Mouse (Mus musculus) right cerebral cortex, postnatal 36 days (tissue): ENCODE data around the gene Axin2.

Experiments
- DNase-seq, 2 experiments: peaks; one replicate each; pipeline ENCODE4 v3.0.0; 2022; ENCODE audit warnings: low spot score in 2 of 2, mixed read lengths in 1 of 2

The Axin2 gene

DNA sequence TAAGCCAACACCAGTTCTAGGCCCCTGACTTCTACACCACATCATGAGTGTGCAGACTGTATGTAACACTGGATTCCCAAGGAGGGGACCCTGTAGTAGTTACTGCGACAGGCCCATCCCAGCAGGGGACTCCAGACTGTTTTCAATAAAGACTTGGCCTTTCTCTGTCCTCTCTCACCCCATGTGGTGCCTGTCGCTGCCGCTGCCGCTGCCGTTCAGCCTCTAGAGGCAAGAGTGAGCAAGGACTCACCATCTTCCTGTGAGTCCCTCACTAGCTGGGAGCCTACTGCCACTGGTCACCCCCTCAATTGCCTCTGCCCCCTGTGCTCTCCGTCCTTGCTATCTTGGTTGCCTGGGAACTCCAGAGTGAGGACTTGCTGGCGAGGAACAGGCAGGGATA, 8.6 kb downstream of the Axin2 start:
- no peak for DNase-seq

- DNase-seq: no peak
Measured at GRCm38 (mm10) chr11:108929176-108929575, 9.0 kb downstream of the Axin2 start.

- no peak for DNase-seq
Measured at GRCm38 (mm10) chr11:108929700-108930099, 9.6 kb downstream of the Axin2 start.

- no peak for DNase-seq
Measured at GRCm38 (mm10) chr11:108930612-108931011, 10.5 kb downstream of the Axin2 start.

GRCm38 (mm10) chr11:108933835-108934234, 13.7 kb downstream of the Axin2 start:
- DNase-seq: no peak

DNA sequence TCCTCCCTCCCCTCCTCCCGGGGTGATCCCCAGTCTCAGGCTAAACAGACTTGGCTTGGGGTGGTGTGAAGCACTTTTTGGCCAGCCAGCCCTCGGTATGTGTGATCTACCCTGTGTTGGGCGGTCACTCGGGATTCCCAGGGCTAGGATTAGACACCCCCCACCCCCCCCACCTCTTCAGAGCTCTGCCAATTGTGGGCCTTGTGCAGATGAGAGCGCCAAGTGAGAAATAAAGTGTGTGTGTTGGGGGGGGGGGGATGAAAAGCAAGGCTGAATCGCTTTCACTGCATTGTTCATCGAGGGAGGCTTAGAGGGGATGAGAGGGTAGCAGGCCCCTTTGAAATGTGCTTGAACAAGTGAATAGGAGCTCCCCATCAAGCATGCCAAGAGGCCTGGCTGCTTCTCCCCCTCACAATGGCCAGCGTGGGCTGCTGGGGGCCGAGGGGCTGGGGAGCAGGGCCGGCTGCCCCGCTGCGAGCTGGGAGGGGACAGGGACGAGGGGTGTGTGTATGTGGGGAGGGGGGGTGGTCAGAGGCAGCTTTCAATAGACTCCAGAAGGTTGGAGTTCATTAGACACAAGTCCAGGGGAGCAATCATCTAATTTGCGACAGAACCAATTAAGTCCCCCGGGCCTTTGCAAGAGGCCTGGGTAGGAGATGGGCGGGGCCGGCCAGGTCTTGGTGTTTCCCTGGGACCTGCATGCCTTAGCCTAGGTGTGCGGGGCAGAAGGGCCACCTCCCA, 15.1 kb downstream of the Axin2 start:
- no peak for DNase-seq

DNA sequence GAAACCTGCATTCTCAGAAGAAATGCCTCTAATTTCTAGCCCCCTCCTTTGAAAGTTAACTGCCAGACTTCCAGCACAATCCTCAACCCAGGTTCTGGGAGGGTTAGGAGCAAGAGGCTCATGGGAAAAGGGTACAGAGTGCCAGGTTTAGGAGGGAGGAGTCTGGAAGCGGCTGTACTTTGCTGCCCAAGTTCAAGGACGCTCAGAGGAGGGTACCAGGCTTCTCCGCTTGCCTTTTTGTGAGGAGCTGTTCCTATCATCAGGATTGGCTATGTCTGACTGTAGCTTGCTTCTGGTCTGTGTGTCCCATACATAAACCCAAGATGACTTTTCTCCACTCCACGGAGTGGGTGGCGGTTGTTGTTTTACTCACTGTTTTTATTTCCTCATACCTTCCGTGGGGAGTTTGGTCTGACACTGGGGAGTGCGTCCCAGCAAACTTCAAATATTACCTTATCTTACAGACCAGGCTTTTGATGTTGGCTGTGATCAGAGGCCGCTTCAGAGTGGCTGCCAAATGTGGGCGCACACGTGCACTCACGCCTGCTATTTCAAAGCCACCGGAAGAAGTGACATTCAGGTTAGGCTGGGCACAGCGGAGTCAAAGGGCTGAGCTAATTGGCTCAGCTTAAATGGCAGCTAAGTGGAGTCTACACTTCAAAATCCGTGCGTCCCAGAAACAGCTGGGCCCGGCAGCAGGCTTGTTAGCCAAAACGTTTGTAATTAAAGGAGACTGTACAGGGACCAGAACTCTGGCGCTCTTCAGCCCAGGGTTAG, 16.1 kb downstream of the Axin2 start:
- no peak for DNase-seq

GRCm38 (mm10) chr11:108940655-108941412, 20.7 kb downstream of the Axin2 start:
- no peak for DNase-seq

- DNase-seq: peak; percentile 76 to 86
Measured at GRCm38 (mm10) chr11:108941836-108942235, 21.7 kb downstream of the Axin2 start.

DNA sequence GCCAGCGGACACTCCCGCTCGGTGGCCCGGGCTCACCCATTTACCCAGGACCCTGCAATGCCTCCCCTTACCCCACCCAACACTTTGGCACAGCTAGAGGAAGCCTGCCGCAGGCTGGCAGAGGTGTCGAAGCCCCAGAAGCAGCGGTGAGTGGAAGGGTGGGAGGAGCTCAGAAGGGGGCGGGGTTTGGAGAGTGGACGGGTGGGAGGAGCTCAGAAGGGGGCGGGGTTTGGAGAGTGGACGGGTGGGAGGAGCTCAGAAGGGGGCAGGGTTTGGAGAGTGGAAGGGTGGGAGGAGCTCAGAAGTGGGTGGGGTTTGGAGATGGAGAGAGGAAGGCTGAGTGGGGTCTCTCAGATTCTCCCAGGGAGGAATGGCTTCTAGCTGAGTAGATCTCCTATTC, 23.6 kb downstream of the Axin2 start:
- no peak for DNase-seq

DNA sequence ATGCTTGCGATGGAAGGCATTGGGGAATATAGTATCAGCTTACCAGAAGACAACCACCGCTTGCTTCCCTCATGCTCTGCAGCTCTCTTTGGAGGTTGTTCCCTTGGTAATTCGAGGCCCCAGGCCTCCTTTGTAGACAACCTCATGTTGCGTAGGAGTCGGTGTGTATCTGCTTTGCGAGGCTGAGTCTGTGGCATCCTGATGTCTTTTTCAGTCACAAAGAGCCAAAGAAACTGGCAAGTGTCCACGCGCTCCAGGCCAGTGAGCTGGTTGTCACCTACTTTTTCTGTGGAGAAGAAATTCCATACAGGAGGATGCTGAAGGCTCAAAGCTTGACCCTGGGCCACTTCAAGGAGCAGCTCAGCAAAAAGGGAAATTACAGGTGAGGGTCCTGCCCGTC, 25.5 kb downstream of the Axin2 start:
- DNase-seq: peak in 1 of 2 experiments; percentile 58

DNA sequence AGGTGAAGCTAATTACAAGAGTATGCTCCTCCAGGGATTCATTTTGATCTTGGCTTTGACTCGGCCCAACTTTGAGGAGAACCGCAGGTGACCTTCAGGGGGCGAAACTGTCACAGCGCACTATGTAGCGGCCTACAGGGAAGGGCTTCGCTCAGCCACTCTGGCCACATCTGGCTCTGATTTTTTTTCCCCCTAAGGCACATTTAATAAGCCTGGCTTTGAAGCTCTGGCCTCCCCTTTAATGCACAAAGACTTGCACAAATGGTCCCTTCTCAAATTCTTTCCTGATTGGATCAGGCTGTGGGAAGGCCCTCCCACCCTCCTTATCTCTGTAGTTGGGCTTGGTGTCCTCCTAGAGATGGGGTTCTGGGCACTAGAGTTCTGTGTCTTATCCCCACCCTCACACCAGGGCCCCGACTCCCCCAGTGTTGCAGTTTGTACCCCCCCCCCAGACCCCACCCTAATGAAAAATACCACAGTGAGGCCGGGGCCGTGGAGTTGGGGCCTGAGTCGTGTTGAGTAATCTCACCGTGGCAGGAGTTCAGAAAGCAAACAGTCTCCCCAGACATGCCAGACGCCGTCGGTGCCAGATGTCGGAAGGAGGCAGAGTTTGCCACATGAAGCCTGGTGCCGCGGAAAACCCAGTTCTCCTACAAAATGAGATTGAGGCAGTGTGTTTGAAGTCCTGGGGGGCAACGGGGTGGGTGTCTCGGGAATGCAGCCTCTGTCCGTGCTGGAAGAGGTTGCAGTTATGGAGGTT, 27.5 kb downstream of the Axin2 start:
- DNase-seq: no peak

DNA sequence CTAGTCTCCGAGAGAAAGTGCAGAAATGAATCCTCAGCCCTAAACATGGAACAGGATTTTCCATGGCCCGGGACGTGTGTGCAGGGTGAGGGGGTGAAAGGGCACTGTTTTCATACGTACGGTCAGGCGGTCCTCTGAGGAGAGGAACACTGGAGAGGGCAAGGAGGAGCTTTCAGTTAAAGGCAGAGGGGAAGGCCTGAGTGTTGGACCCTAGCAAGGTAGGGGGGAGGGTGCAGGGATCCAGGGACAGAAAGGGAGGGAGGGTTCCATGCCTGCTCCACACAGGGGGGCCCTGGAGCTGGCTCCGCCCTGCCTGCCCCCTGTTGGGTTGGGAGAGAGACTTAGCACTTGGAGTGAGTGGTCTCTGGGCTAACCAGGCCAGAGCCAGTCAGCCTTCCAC, 28.4 kb downstream of the Axin2 start:
- no peak for DNase-seq

GRCm38 (mm10) chr11:108948931-108949330, 28.8 kb downstream of the Axin2 start:
- DNase-seq: no peak

- DNase-seq: no peak
Measured at GRCm38 (mm10) chr11:108952343-108952742, 32.2 kb downstream of the Axin2 start.

DNA sequence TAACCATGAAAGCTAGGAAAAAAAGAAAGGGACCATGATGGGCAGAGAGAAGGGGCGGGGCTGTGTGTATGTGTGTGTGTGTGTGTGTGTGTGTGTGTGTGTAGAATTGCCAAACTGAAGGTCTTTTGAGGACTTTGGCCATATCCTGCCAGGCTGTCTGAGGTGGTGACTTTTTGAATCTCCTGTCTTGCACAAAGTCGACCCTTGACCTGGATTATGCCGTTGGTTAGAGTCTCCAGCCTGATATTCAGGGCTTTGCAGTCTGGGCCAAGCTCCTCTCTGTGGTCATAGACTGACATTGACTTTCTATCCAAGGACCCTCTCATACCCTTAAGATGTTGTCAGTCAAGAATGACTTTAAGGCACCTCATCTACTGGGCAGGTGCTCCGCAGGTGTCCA, 35.8 kb downstream of the Axin2 start:
- no peak for DNase-seq

GRCm38 (mm10) chr11:108958349-108958748, 38.2 kb downstream of the Axin2 start:
- DNase-seq: no peak

DNA sequence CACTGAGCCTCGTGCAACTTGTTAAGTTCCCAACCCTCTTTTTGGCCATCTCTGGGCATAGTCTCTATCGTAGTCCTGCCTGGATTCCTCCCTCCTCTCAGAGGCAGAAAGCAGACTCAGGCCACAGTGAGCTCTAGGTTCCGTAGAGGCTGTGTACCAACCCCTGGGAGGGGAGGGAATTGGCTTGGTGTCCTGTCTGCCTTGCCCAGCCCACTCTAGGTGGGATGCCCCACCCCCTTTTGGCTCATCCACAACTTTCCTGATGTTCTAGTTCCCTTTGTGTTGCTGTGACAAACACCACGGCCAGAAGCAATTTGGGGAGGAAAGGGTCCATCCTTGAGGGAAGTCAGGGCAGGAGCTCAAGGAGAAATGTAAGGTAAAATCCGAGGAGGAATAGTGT, 39.0 kb downstream of the Axin2 start:
- DNase-seq: no peak

DNA sequence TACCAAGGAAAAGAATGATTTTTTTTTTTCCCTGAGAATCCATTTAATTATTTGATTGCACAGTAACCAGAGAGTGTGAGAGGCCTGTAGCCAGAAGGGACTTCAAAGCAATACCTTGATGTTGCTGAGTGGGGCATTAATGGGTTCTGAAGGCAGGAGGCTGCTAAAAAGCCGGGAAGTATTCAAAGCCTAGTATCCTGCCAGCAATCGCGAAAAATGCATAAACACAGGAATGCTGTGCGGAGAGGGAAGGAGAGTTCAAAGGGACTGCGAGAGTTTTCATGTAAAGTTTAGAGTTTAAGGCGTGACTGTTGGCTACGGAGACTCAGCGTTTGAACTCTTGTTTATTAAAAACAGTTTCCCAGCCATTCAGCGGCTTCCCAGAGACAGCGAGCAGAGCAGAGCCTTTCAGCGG, 41.5 kb downstream of the Axin2 start:
- no peak for DNase-seq

DNA sequence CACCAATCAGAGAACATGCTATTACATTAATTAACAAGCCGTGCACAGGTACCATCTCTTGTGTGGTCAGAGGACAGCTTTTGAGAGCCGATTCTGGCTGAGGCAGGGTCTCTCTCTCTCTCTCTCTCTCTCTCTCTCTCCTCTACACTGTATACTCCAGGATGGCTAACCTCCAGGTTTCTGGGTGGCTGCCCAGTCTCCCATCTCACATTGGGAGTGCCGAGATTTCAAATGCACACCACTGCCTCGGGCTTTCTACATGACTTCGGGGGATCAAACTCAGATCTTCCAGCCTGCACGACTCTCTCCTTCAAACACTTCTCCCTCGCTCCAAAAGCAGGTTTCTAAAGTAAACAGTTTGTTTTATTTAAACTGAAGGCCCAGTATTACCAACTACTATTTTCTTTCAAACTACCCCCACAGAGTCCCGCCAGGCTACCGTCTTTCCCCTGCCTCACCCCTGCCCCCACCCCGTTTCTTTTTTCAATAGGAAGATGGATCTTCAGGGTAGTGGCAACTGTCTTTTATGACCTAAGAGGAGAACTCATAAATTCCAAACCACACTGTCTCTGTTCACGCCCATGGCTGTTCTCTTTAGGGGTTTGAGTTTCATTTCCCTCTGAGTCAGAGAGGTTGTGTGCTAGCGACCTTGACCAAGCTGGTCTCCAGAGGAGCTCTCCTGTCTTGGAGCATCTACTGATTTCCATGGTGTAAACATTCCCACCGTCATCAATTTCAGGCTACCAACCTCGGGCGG, 43.5 kb downstream of the Axin2 start:
- DNase-seq: no peak

DNA sequence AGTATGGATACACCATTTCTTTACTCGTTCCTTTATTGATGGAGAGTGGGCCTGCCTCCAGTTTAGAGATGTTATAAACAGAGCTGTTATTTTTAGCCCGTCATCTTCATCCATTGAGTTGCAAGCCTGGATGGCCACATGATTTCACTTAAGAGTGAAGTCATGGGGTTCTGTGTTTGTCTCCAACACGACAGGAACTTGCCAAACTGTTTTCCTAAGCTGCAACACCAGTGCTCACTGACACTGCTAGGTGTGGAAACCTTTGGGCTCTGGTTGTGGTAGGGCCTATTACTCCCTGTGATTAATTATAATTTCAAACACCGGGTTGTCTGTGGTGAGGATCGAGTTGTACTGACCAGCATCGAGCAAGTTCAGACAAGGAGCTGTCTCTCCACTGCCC, 45.6 kb downstream of the Axin2 start:
- DNase-seq: no peak
